Mouse (Mus musculus) mature B cell (primary cell): Measurements from ENCODE around the gene Mt1.

Experiments
- in situ Hi-C: fragments of 300-500 bp; cut with MboI; formaldehyde crosslinking; loops from 2 replicates; pipeline ENCODE4 v1.14.3; 2019

The Mt1 gene

DNA sequence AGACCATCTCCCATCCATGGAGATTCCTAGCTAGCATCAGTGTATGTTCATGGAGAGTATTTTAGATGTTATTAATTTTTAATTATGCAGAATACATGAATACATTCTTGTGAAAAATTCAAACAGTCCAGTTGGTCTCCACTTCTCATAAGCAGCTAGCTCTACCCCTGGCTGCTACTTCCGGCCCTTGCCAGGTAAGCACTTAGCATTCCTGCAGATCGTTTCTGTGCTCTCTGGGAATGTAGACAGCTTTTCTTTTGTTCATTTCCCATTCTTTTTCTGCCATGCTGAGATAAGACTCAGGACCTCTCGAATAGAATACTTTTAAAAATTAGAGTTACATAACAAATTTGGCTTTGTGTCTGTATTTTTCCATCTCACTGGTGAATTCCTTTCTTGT lies 25.2 kb downstream of the Mt1 start:
- in situ Hi-C loops, result no loop called here

DNA sequence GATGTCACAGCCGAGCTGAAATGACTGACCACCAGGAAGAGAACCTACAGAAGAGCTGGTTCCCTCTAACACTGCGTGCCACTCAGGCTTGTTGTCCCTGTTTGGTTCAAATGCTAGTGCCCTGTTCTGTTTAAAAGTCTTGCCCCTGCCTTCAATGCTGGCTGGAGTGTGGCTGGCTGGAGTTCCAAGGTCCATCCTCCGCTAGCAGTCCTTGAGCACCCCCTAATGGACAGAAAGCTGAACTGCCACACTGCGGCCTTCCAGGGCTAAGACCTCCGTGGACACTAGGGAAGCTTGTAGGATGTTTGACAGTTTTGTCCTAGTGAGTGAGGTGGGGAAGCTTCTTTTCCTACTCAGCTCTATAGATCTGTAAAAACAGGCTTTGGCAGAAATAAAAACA lies 26.9 kb downstream of the Mt1 start:
- in situ Hi-C loops, result no loop called here

DNA sequence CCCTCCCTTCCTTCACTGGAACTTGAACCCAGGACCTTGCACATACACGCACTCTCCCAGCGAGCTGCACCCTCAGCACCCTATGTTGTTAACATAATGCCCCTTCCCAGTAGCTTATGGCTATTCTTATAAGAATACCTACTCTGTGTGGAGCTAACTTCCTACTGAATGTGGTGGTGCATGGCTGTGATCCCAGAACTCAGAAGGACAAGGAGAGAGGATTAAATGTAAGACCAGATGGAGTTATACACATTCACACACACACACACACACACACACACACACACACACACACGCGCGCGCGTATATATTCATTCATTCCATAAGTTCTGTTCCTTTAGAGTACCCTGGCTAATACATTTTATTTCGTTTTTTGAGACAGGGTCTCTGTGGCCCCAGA lies 27.4 kb downstream of the Mt1 start:
- in situ Hi-C loops, result no loop called here

DNA sequence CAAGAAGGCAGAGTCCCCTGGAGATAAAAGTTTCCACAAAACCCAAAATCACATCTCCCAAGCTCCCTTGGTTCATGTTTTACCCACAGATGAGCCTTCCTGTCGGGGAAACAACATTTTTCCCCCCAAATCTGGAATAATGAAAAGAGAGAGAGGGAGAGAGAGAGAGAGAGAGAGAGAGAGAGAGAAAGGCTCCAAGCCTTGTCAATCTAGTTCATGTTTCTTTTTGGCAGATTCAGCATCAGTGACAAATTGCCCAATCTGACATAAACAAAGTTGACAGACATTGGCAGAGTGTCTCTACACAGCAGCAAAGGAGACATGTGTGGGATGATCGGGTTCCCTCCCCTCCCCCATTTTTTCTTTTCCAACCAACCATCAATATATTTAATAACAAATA lies 28.6 kb downstream of the Mt1 start:
- in situ Hi-C loops, result no loop called here

- in situ Hi-C loops, result no loop called here
These were observed 30.8 kb downstream of the Mt1 start for GRCm38 (mm10) chr8:94209639-94210038.

DNA sequence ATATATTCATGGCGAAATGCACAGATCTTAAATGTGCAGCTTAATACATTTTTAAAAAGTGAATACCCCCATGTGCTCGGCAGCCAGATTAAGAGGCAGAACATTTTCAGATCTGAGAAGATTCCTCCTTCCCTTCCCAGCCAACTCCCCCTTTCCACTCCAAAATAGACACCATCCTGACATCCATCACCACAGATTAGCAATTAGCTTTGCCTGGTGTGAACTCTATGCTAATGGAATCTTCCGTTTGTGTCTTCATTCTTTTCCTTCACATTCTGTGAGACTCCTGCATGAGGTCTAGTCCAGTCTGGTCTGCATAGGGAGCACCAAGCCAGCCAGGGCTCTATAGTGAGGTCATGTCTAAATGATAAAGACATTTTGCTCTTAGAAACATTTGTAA lies 31.3 kb downstream of the Mt1 start:
- in situ Hi-C loops, result no loop called here

DNA sequence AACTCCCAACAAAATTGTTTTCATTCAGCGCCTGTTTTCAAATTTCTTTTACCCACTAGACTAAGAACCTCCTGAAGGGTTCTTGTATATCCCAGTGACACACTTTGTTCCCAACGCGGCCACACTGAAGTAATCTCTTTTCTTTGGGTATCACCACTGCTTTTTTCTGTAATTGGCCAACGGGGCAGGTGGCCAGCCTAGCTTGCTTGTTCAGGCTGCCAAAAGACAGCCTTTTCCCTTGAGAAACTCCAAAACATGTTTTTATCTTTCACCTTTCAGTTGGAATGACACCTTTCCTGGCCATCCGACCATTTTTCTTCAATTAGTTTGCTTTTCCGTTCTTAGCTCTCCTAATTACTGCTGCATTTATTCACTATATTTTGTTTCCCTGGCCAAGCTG lies 34.9 kb downstream of the Mt1 start:
- in situ Hi-C loops, result no loop called here

DNA sequence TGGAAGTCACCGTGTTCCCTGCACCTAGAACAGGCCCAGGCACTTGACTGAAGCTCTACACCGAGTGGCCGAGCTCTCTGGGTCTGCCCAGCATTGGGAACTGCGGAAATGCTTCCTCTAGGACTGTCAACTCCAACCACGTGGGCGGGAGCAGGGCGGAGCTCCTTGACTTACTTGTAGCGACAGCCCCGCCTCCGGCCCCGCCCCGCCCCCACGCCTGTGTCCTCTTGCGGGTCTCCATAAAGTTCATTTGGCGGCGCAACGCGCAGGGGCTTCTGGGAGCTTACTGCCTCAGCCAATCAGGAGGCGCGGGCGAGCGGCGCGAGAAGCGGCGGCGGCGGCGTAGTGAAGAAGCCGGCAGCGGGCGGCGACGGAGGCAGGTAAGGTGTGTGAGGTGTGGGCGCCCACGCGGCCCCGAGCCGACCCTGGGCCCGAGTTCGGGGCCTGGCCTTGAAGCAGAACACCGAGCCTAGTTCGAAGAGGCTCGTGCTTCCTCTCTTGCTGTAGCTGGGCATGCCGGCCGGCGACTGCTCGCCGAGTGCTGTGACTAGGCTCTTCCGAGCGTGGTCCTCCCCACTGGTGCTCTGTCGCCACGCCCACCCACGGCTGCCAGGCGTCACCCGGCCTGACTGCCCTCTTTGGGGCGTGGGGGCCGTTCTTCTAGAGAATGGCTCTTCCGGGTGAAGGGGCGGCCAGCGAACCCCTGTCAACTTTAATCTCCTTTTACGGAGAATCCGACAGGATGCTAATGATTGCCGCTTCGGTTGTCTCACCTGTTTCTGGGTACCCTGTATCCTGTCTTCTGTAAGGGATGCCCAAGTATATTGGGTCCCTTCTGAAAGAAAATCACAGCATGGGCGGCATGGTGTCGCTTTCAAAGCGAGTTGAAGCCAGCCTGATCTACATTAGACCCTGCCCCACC lies 35.6 kb downstream of the Mt1 start, which contains the start of gene Nup93:
TSS of gene Nup93 (plus strand) at position 313 of the 922 bp plus-strand sequence.
- in situ Hi-C loops, result no loop called here

DNA sequence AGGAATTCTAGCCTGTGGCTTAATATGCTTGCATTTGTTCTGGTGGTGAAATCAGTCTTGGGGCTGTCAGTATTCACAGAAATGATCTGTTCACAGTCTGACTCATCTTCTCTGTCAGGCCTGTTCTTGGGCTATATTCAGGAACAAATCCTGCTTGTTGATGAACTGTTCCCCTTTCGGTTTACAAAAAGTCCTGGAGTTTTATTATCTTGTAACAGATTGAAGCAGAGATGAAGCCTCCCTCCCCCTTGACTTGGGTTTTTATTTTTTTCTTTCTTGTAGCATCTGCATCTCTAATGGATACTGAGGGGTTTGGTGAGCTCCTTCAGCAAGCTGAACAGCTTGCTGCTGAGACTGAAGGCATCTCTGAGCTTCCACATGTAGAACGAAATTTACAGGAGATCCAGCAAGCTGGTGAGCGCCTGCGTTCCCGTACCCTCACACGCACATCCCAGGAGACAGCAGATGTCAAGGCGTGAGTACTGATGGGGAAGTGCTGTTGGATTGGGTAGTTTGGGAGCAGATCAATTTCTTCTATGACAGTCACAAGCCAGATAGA lies 48.6 kb downstream of the Mt1 start:
- in situ Hi-C loops, result no loop called here
